Mouse (Mus musculus): Measurements from ENCODE around the gene Olfr618. TPM values are rescaled to one million over a fixed set of nuclear protein-coding genes. Genes with fewer than 3 reads are reported as not detected.
"Not testable (repeated sequence)": the region's sequence is repeated elsewhere in the genome, so short reads cannot be mapped to it uniquely, and the experiment has no call there.

The Olfr618 gene
- polyA plus RNA-seq (2012; rRNA removed): not detected in 2 replicates

GRCm38 (mm10) chr7:103589803-103590202 lies at the start of gene Olfr618:
Olfr618 (plus strand) TSS chr7:103590103.
- no peak for DNase-seq (ENCODE audit: low spot score)

GRCm38 (mm10) chr7:103542617-103543016 lies 47.3 kb upstream of the Olfr618 start, which contains the start of gene Olfr612:
Olfr612 (minus strand) TSS chr7:103542717.
- not testable (repeated sequence) for DNase-seq (ENCODE audit: low spot score)

- DNase-seq (ENCODE audit: low spot score): no peak
These were observed 42.1 kb upstream of the Olfr618 start, which contains the start of gene Olfr613 for GRCm38 (mm10) chr7:103547774-103548173. Olfr613 (plus strand) TSS chr7:103548074.

DNA sequence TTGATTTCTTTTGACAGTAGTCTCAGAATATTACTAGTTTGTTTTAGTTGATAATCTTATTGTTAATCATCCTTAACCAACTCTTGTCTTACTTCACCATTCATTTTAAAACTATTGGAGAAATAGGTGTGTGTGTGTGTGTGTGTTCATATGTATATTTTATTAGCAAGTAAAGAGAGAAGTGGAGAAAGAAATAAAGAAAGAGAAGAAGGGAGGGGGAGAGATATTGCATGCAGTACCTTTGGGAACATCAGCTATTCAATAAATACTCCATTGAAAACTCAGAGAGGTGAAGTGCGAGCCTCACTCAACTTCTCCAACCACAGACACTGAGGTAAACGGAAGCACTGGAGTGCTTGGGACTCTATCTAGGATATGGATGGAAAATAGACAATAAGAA lies 34.1 kb upstream of the Olfr618 start, which contains the start of gene Olfr615:
Gene Olfr615 (plus strand): TSS at position 301 of the 400 bp plus-strand sequence.
- DNase-seq (ENCODE audit: low spot score): no peak

- no peak for DNase-seq (ENCODE audit: low spot score)
These were observed 20.9 kb upstream of the Olfr618 start, which contains the start of gene Olfr616 for GRCm38 (mm10) chr7:103569043-103569442. Olfr616 (minus strand) TSS chr7:103569143.

- DNase-seq (ENCODE audit: low spot score): no peak
These were observed 17.1 kb upstream of the Olfr618 start, which contains the start of gene Olfr617 for GRCm38 (mm10) chr7:103572761-103573160. Olfr617 (plus strand) TSS chr7:103573061.

DNA sequence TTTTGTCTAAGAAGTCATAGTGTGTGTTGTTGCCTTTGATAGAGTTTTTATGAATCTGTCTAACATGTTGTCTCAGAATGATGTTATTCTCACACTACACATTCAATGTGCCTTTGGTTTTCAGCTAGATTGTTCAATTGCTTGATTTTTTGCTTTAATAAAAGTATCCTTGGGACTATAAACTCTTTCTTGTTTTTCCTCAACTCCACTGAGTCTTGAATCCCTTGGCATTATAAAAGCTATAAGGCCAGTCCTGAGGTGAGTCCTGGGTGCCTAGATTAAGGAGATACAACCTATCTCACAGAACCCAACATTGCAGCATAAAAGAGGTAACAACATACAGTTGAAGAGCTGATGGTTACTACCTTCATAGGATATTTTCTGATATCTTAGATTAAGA lies 10.4 kb downstream of the Olfr618 start, which contains the start of gene Olfr619:
Gene Olfr619 (plus strand): TSS at position 301 of the 400 bp plus-strand sequence.
- no peak for DNase-seq (ENCODE audit: low spot score)

GRCm38 (mm10) chr7:103607425-103607824 lies 17.5 kb downstream of the Olfr618 start:
- no peak for DNase-seq (ENCODE audit: low spot score)

DNA sequence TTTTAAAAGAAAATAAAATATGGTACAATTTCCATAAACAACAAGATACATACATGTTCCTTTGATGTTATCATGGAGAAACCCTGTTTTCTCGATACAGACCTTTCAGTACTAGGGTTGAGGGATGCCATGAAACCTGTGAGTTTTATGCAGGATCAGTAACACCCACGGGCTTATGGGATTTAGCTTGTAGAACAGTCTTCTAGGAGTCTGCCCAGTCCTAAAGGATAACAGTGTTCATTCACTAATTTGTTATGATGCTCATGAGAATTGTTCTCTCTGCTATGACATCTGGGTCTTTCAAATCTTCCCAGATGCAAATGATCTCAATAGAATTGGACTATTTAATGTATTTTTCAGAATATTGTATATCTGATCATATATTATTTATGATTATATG lies 22.5 kb downstream of the Olfr618 start, which contains the start of gene Olfr620:
Gene Olfr620 (minus strand): TSS at position 101 of the 400 bp plus-strand sequence.
- DNase-seq (ENCODE audit: low spot score): no peak

GRCm38 (mm10) chr7:103636795-103637194 lies 46.9 kb downstream of the Olfr618 start:
- DNase-seq (ENCODE audit: low spot score): no peak

- DNase-seq (ENCODE audit: low spot score): no peak
These were observed 52.7 kb downstream of the Olfr618 start, which contains the start of gene Olfr622 for GRCm38 (mm10) chr7:103642602-103643001. Olfr622 (minus strand) TSS chr7:103642702.

GRCm38 (mm10) chr7:103644070-103644469 lies 54.2 kb downstream of the Olfr618 start:
- DNase-seq (ENCODE audit: low spot score): no peak

Other genes with a start within 250 kb of the Olfr618 start
- gene Olfr600, start 240.4 kb upstream of the Olfr618 start, polyA plus RNA-seq (2012; rRNA removed): not detected in 2 replicates
- gene Olfr601, start 227.4 kb upstream of the Olfr618 start, polyA plus RNA-seq (2012; rRNA removed): not detected in 2 replicates
- not detected in 2 replicates for gene Olfr603, start 203.9 kb upstream of the Olfr618 start, polyA plus RNA-seq (2012; rRNA removed)
- not detected in 2 replicates for gene Usp17lc, start 175.0 kb upstream of the Olfr618 start, polyA plus RNA-seq (2012; rRNA removed)
- gene Olfr605, start 144.7 kb upstream of the Olfr618 start, polyA plus RNA-seq (2012; rRNA removed): not detected in 2 replicates
- not detected in 2 replicates for gene Olfr606, start 141.1 kb upstream of the Olfr618 start, polyA plus RNA-seq (2012; rRNA removed)
- gene Olfr607, start 126.0 kb upstream of the Olfr618 start, polyA plus RNA-seq (2012; rRNA removed): not detected in 2 replicates
- gene Olfr608, start 120.2 kb upstream of the Olfr618 start, polyA plus RNA-seq (2012; rRNA removed): not detected in 2 replicates
- not detected in 2 replicates for gene Olfr609, start 92.0 kb upstream of the Olfr618 start, polyA plus RNA-seq (2012; rRNA removed)
- not detected in 2 replicates for gene Olfr610, start 78.0 kb upstream of the Olfr618 start, polyA plus RNA-seq (2012; rRNA removed)
- not detected in 2 replicates for gene Olfr611, start 69.3 kb upstream of the Olfr618 start, polyA plus RNA-seq (2012; rRNA removed)
- not detected in 2 replicates for gene Olfr612, start 47.4 kb upstream of the Olfr618 start, polyA plus RNA-seq (2012; rRNA removed)
- gene Olfr613, start 42.0 kb upstream of the Olfr618 start, polyA plus RNA-seq (2012; rRNA removed): not detected in 2 replicates
- not detected in 2 replicates for gene Olfr615, start 34.0 kb upstream of the Olfr618 start, polyA plus RNA-seq (2012; rRNA removed)
- not detected in 2 replicates for gene Olfr616, start 21.0 kb upstream of the Olfr618 start, polyA plus RNA-seq (2012; rRNA removed)
- gene Olfr617, start 17.0 kb upstream of the Olfr618 start, polyA plus RNA-seq (2012; rRNA removed): not detected in 2 replicates
- gene Olfr619, start 10.5 kb downstream of the Olfr618 start, polyA plus RNA-seq (2012; rRNA removed): not detected in 2 replicates
- gene Olfr620, start 22.4 kb downstream of the Olfr618 start, polyA plus RNA-seq (2012; rRNA removed): not detected in 2 replicates
- not detected in 2 replicates for gene Olfr622, start 52.6 kb downstream of the Olfr618 start, polyA plus RNA-seq (2012; rRNA removed)
- gene Olfr623, start 73.6 kb downstream of the Olfr618 start, polyA plus RNA-seq (2012; rRNA removed): not detected in 2 replicates
- gene Olfr624, start 81.1 kb downstream of the Olfr618 start, polyA plus RNA-seq (2012; rRNA removed): 0.01 and 0.03 TPM in 2 replicates
- gene Olfr625-ps1, start 92.6 kb downstream of the Olfr618 start, polyA plus RNA-seq (2012; rRNA removed): not detected in 2 replicates
- gene Olfr243, start 124.6 kb downstream of the Olfr618 start, polyA plus RNA-seq (2012; rRNA removed): not detected in 2 replicates
- not detected in 2 replicates for gene Olfr628, start 140.3 kb downstream of the Olfr618 start, polyA plus RNA-seq (2012; rRNA removed)
- gene Olfr629, start 154.8 kb downstream of the Olfr618 start, polyA plus RNA-seq (2012; rRNA removed): not detected in 2 replicates
- not detected in 2 replicates for gene Olfr630, start 167.2 kb downstream of the Olfr618 start, polyA plus RNA-seq (2012; rRNA removed)
- not detected in 2 replicates for gene Olfr69, start 181.5 kb downstream of the Olfr618 start, polyA plus RNA-seq (2012; rRNA removed)
- not detected in 2 replicates for gene Olfr68, start 189.6 kb downstream of the Olfr618 start, polyA plus RNA-seq (2012; rRNA removed)
- gene Olfr67, start 201.7 kb downstream of the Olfr618 start, polyA plus RNA-seq (2012; rRNA removed): not detected in 2 replicates
- 33.8 and 35.3 TPM in 2 replicates for gene Hbb-bt, start 223.9 kb downstream of the Olfr618 start, polyA plus RNA-seq (2012; rRNA removed)
- 257 and 296 TPM in 2 replicates for gene Hbb-bs, start 238.0 kb downstream of the Olfr618 start, polyA plus RNA-seq (2012; rRNA removed)

Measured in urinary bladder, adult 2 months (tissue).